In genomic region chr11:94600447-94600846, GRCm38 (mm10) we compare ENCODE assay signal across 12 mouse cellular contexts. TPM values are rescaled to one million over a fixed set of nuclear protein-coding genes. Genes with fewer than 3 reads are reported as not detected.
DNase-seq lines count a peak whose midpoint lies in the region; ATAC-seq lines count a peak whose summit lies in the region.
"Had no signal": no experiment of that assay in that cellular context is flagged by ENCODE, and none has a peak within 500 bp of the region (broad histone marks: within the 10 kb centered on the region; RNA-seq: fewer than 3 reads in every experiment).

No protein-coding gene starts in this region.

- H3K36me3 ChIP-seq in kidney, embryonic 15.5 days, result 0 out of 2 replicates have a peak, but pooled peaks cover 5% of the 10 kb centered on the region
- 0 out of 2 replicates have a peak, but pooled peaks cover 7% of the 10 kb centered on the region for H3K36me3 ChIP-seq in embryonic facial prominence, embryonic 12.5 days
- no peaks in the 10 kb centered on the region for H3K36me3 ChIP-seq in liver, embryonic 11.5 days (ENCODE audit: control insufficient read depth, insufficient read depth, low read length)

- no peak overlapping the region for H3K9ac ChIP-seq in kidney, embryonic 15.5 days
- no peak overlapping the region for H3K9ac ChIP-seq in embryonic facial prominence, embryonic 12.5 days
- H3K9ac ChIP-seq in liver, embryonic 11.5 days (ENCODE audit: low read depth, low read length), result no peak overlapping the region

- H3K27me3 ChIP-seq in kidney, embryonic 15.5 days, result no peaks in the 10 kb centered on the region
- H3K27me3 ChIP-seq in embryonic facial prominence, embryonic 12.5 days, result no peaks in the 10 kb centered on the region
- no peaks in the 10 kb centered on the region for H3K27me3 ChIP-seq in liver, embryonic 11.5 days (replicated peaks; ENCODE audit: control insufficient read depth, insufficient read depth, low read length)

- ATAC-seq in kidney, embryonic 15.5 days (replicated peaks; ENCODE audit: low FRiP score), result no peak
- ATAC-seq in embryonic facial prominence, embryonic 12.5 days (ENCODE audit: insufficient number of reproducible peaks, insufficient read depth, low FRiP score, low TSS enrichment), result no peak
- ATAC-seq in liver, embryonic 11.5 days (replicated peaks; ENCODE audit: low FRiP score), result no peak

- WGBS in kidney, embryonic 15.5 days, result 89% methylated on average over 7 of the region's 7 CpGs
- 91% methylated on average over 7 of the region's 7 CpGs for WGBS in embryonic facial prominence, embryonic 12.5 days
- 89% methylated on average over 7 of the region's 7 CpGs for WGBS in liver, embryonic 11.5 days

- peak; percentile 51 to 65 for DNase-seq in adrenal gland, adult (ENCODE audit: inconsistent age in 2 of 2, low spot score in 1 of 2)
- no peak for DNase-seq in adrenal gland, postnatal 14 days
- DNase-seq in kidney, postnatal 25 days, result no peak
- no peak for DNase-seq in liver, embryonic 11.5 days (ENCODE audit: low spot score)
- no peak for DNase-seq in frontal cortex, postnatal 10 days (ENCODE audit: low spot score in 2 of 2)
- DNase-seq in cerebellum, adult 11 months, result no peak
- DNase-seq: cerebellum, adult 2 months; spleen, adult 18-20 months; thymus, adult 2 months had no signal

- peaks cover 37% of the 10 kb centered on the region for H3K4me1 ChIP-seq in kidney, embryonic 15.5 days
- H3K4me1 ChIP-seq in embryonic facial prominence, embryonic 12.5 days, result peaks cover 14% of the 10 kb centered on the region
- H3K4me1 ChIP-seq in liver, embryonic 11.5 days (replicated peaks; ENCODE audit: control insufficient read depth, insufficient read depth, low read length), result peaks cover 16% of the 10 kb centered on the region

- H3K4me3 ChIP-seq in kidney, embryonic 15.5 days (replicated peaks), result peak overlapping the region; percentile 56
- H3K4me3 ChIP-seq in embryonic facial prominence, embryonic 12.5 days, result peak overlapping the region; percentile 59; the same call in 1 of the 2 replicates
- H3K4me3 ChIP-seq in liver, embryonic 11.5 days (ENCODE audit: low read depth, low read length), result no peak overlapping the region

- H3K9me3 ChIP-seq in kidney, embryonic 15.5 days (replicated peaks), result no peaks in the 10 kb centered on the region
- H3K9me3 ChIP-seq in embryonic facial prominence, embryonic 12.5 days, result no peaks in the 10 kb centered on the region
- H3K9me3 ChIP-seq in liver, embryonic 11.5 days (ENCODE audit: control insufficient read depth, low read length), result no peaks in the 10 kb centered on the region

- H3K27ac ChIP-seq in kidney, embryonic 15.5 days, result no peak overlapping the region
- H3K27ac ChIP-seq in embryonic facial prominence, embryonic 12.5 days, result no peak overlapping the region
- no peak overlapping the region for H3K27ac ChIP-seq in liver, embryonic 11.5 days (ENCODE audit: low read depth, low read length)

- peak overlapping the region; percentile 58 for H3K4me2 ChIP-seq in kidney, embryonic 15.5 days
- peak overlapping the region; percentile 62; the same call in 1 of the 2 replicates for H3K4me2 ChIP-seq in embryonic facial prominence, embryonic 12.5 days (replicated peaks)
- H3K4me2 ChIP-seq in liver, embryonic 11.5 days, result peak overlapping the region; percentile 80; the same call in 1 of the 2 replicates

RNA-seq across cellular contexts. Expression of gene Acsf2, which starts 1.2 kb away (rescaled TPM):
- 81.0 and 86.9 TPM in 2 replicates for total RNA-seq in adrenal gland, postnatal 14 days (2021)
- polyA plus RNA-seq in kidney, embryonic 15.5 days (2015; fragmentation: Nextera tagmentation; extraction: Ambion mirVana), result 7.9 and 8.9 TPM in 2 replicates
- 5.5 and 5.9 TPM in 2 replicates for polyA plus RNA-seq in embryonic facial prominence, embryonic 12.5 days (2016; fragmentation: Nextera tagmentation; extraction: Ambion mirVana)
- polyA plus RNA-seq in liver, embryonic 11.5 days (2014; fragmentation: Nextera tagmentation; extraction: Ambion mirVana), result 2.6 and 3.1 TPM in 2 replicates

RNA-seq across cellular contexts. Expression of gene Lrrc59, which starts 29.1 kb away (rescaled TPM):
- 111 and 121 TPM in 2 replicates for total RNA-seq in adrenal gland, postnatal 14 days (2021)
- 204 and 215 TPM in 2 replicates for polyA plus RNA-seq in kidney, embryonic 15.5 days (2015; fragmentation: Nextera tagmentation; extraction: Ambion mirVana)
- polyA plus RNA-seq in embryonic facial prominence, embryonic 12.5 days (2016; fragmentation: Nextera tagmentation; extraction: Ambion mirVana), result 222 and 225 TPM in 2 replicates
- polyA plus RNA-seq in liver, embryonic 11.5 days (2014; fragmentation: Nextera tagmentation; extraction: Ambion mirVana), result 224 and 246 TPM in 2 replicates

RNA-seq across cellular contexts. Expression of gene Chad, which starts 35.6 kb away (rescaled TPM):
- total RNA-seq in adrenal gland, postnatal 14 days (2021), result 0.30 TPM in 1 of 2 replicates, not detected in the other
- polyA plus RNA-seq in kidney, embryonic 15.5 days (2015; fragmentation: Nextera tagmentation; extraction: Ambion mirVana), result 0.23 and 1.1 TPM in 2 replicates
- 2.0 and 3.6 TPM in 2 replicates for polyA plus RNA-seq in embryonic facial prominence, embryonic 12.5 days (2016; fragmentation: Nextera tagmentation; extraction: Ambion mirVana)
- 0.16 and 0.25 TPM in 2 replicates for polyA plus RNA-seq in liver, embryonic 11.5 days (2014; fragmentation: Nextera tagmentation; extraction: Ambion mirVana)
- total RNA-seq: megakaryocyte progenitor cell, adult 5-6 weeks had no signal

RNA-seq across cellular contexts. Expression of gene Rsad1, which starts 51.4 kb away (rescaled TPM):
- 9.2 and 10.6 TPM in 2 replicates for total RNA-seq in adrenal gland, postnatal 14 days (2021)
- polyA plus RNA-seq in kidney, embryonic 15.5 days (2015; fragmentation: Nextera tagmentation; extraction: Ambion mirVana), result 4.0 and 5.6 TPM in 2 replicates
- 5.0 and 5.7 TPM in 2 replicates for polyA plus RNA-seq in embryonic facial prominence, embryonic 12.5 days (2016; fragmentation: Nextera tagmentation; extraction: Ambion mirVana)
- polyA plus RNA-seq in liver, embryonic 11.5 days (2014; fragmentation: Nextera tagmentation; extraction: Ambion mirVana), result 3.9 and 4.1 TPM in 2 replicates

RNA-seq across cellular contexts. Expression of gene Mrpl27, which starts 53.1 kb away (rescaled TPM):
- total RNA-seq in adrenal gland, postnatal 14 days (2021), result 83.5 and 84.1 TPM in 2 replicates
- 148 and 154 TPM in 2 replicates for polyA plus RNA-seq in kidney, embryonic 15.5 days (2015; fragmentation: Nextera tagmentation; extraction: Ambion mirVana)
- polyA plus RNA-seq in embryonic facial prominence, embryonic 12.5 days (2016; fragmentation: Nextera tagmentation; extraction: Ambion mirVana), result 139 and 142 TPM in 2 replicates
- polyA plus RNA-seq in liver, embryonic 11.5 days (2014; fragmentation: Nextera tagmentation; extraction: Ambion mirVana), result 127 and 132 TPM in 2 replicates

Comparison
In these comparisons a context has a peak if more than half of its experiments do, and no peak if none do; other contexts are left out.
1. DNase-seq: peak in adrenal gland, adult (2 of 2); none in adrenal gland, postnatal 14 days (single experiment), kidney, postnatal 25 days (0 of 2), liver, embryonic 11.5 days (single experiment), frontal cortex, postnatal 10 days (0 of 2) and cerebellum, adult 11 months (single experiment).
2. Peak in every context shown above with its lines, with median percentiles within 50 percentile points of each other: H3K4me2 ChIP-seq.